Mouse (Mus musculus) midbrain, embryonic 14.5 days (tissue): ENCODE data around the gene Macc1. TPM values are rescaled to one million over a fixed set of nuclear protein-coding genes. Genes with fewer than 3 reads are reported as not detected.

Experiments
- ATAC-seq: fragments of 200-750 bp; cut with Nextera tagmentation; 2 replicates; pipeline ENCODE4 v1.8.0; 2017; ENCODE audit warnings: moderate number of reproducible peaks, moderate library complexity; ENCODE audit not compliant: low FRiP score, low TSS enrichment
- DNase-seq: peaks from one replicate; pipeline ENCODE4 v3.0.0-alpha.2; 2015
- H3K27ac ChIP-seq: fragments of 300-500 bp; sonication (generic); replicated peaks from 2 replicates; pipeline ENCODE4 v1.5.1; 2014; ENCODE audit warnings: mild to moderate bottlenecking, low read depth, low read length, moderate library complexity
- H3K27me3 ChIP-seq: fragments of 300-500 bp; sonication (generic); 2 replicates; pipeline ENCODE4 v1.6.1; 2014; ENCODE audit warnings: low read length, control low read depth, mixed read lengths; ENCODE audit not compliant: control insufficient read depth, insufficient read depth
- H3K36me3 ChIP-seq: fragments of 300-500 bp; sonication (generic); 2 replicates; pipeline ENCODE4 v1.6.1; 2014; ENCODE audit warnings: low read length, control low read depth; ENCODE audit not compliant: control insufficient read depth, insufficient read depth
- H3K4me1 ChIP-seq: fragments of 300-500 bp; sonication (generic); 2 replicates; pipeline ENCODE4 v1.6.1; 2014; ENCODE audit warnings: mild to moderate bottlenecking, antibody characterized with exemption, low read length, control low read depth; ENCODE audit not compliant: control insufficient read depth, insufficient read depth
- H3K4me2 ChIP-seq: fragments of 300-500 bp; sonication (generic); 2 replicates; pipeline ENCODE4 v1.6.1; 2014; ENCODE audit warnings: mild to moderate bottlenecking, low read length, moderate library complexity
- H3K4me3 ChIP-seq: fragments of 300-500 bp; sonication (generic); replicated peaks from 2 replicates; pipeline ENCODE4 v1.5.1; 2014; ENCODE audit warnings: low read depth, low read length
- H3K9ac ChIP-seq: fragments of 300-500 bp; sonication (generic); replicated peaks from 2 replicates; pipeline ENCODE4 v1.6.1; 2014; ENCODE audit warnings: mild to moderate bottlenecking, low read length, moderate library complexity
- H3K9me3 ChIP-seq: fragments of 300-500 bp; sonication (generic); 2 replicates; pipeline ENCODE4 v1.6.1; 2016; ENCODE audit warnings: low read length, control low read depth, mixed read lengths; ENCODE audit not compliant: control insufficient read depth
- WGBS: fragments of 180-500 bp; shearing (Covaris S2); extraction: QIAGEN DNeasy Blood & Tissue Kit; methylation state at CpG from one replicate; pipeline ENCODE4 v1.1.7; 2014; 5-methylcytosine and 5-hydroxymethylcytosine counted together
- polyA plus RNA-seq: library from polyadenylated mRNA; unstranded; fragments of >200 nt; fragmentation: Nextera tagmentation; extraction: Ambion mirVana; gene quantifications from 2 replicates; pipeline ENCODE4 v1.2.1, GENCODE M21; 2014

Gene Macc1
- polyA plus RNA-seq, 1 experiment from 2014 or later: not detected

GRCm38 (mm10) chr12:119426887-119427204, 112.8 kb downstream of the Macc1 start:
- H3K27ac ChIP-seq: no peak overlapping the region
- no peak overlapping the region for H3K4me3 ChIP-seq
- no peaks in the 10 kb centered on the region for H3K27me3 ChIP-seq
- ATAC-seq (peak; percentile 68; the same call in 1 of the 2 replicates), DNase-seq (peak; percentile 86)
- no peaks in the 10 kb centered on the region for H3K4me1 ChIP-seq
- no peaks in the 10 kb centered on the region for H3K36me3 ChIP-seq
- no peak overlapping the region for H3K9ac ChIP-seq
- no peak overlapping the region for H3K4me2 ChIP-seq
- no peaks in the 10 kb centered on the region for H3K9me3 ChIP-seq
- 58% methylated on average over 1 of the region's 1 CpGs for WGBS

- Histone ChIP-seq H3K9ac (no peak overlapping the region), H3K4me1 (no peaks in the 10 kb centered on the region), H3K36me3 (no peaks in the 10 kb centered on the region), H3K27me3 (no peaks in the 10 kb centered on the region), H3K4me2 (no peak overlapping the region), H3K4me3 (no peak overlapping the region), H3K9me3 (no peaks in the 10 kb centered on the region), H3K27ac (no peak overlapping the region)
- ATAC-seq (no peak), DNase-seq (no peak)
- WGBS: 81% methylated on average over 2 of the region's 2 CpGs
Measured at GRCm38 (mm10) chr12:119440720-119441119, 126.7 kb downstream of the Macc1 start.

DNA sequence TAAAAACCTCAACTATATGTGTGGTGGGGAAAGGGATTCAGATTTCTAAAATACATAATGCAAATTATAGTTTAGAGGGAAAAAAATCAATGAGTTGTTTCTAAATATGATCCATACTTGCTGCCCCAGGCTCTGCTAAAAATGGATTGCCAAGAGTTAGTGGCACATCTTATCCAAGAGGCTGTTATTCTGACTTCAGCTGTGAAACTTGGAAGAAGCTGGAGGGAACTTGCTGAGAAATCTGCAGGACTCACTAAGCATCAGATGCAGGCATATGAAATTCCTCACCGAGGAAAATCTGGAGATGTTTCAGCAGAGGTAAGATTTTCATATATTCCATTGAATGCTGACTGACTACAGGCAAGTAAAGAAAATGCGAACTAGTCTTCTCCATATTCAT, 136.0 kb downstream of the Macc1 start:
- H3K4me1 ChIP-seq: no peaks in the 10 kb centered on the region
- H3K27me3 ChIP-seq: no peaks in the 10 kb centered on the region
- no peak for ATAC-seq
- no peaks in the 10 kb centered on the region for H3K9me3 ChIP-seq
- H3K4me2 ChIP-seq: no peak overlapping the region
- no peak overlapping the region for H3K9ac ChIP-seq
- H3K4me3 ChIP-seq: no peak overlapping the region
- H3K36me3 ChIP-seq: no peaks in the 10 kb centered on the region
- no peak overlapping the region for H3K27ac ChIP-seq
- 87% methylated on average over 2 of the region's 2 CpGs for WGBS
- DNase-seq: no peak

DNA sequence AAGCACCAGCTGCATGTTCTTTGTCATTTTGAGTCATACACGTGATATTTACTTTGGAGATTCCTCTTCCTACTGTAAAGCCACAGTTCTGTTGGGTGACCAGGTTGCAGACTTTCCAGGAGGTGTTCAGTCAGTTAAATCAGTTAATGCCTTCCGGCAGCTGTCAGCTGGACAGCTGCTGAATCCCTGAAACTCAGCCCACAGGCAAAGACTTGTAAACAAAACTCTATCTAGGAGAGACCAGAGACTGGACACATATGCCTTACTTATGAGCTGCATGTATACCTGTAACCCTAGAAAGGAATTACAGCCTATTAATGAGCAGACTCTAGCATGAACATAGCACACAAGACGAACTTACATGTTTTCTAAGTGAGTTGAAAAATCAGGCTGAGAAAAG, 137.2 kb downstream of the Macc1 start:
- DNase-seq (no peak), ATAC-seq (no peak)
- Histone ChIP-seq H3K27ac (no peak overlapping the region), H3K9me3 (no peaks in the 10 kb centered on the region), H3K4me3 (no peak overlapping the region), H3K4me2 (no peak overlapping the region), H3K4me1 (no peaks in the 10 kb centered on the region), H3K9ac (no peak overlapping the region), H3K27me3 (no peaks in the 10 kb centered on the region), H3K36me3 (no peaks in the 10 kb centered on the region)
- WGBS: 78% methylated on average over 3 of the region's 3 CpGs

DNA sequence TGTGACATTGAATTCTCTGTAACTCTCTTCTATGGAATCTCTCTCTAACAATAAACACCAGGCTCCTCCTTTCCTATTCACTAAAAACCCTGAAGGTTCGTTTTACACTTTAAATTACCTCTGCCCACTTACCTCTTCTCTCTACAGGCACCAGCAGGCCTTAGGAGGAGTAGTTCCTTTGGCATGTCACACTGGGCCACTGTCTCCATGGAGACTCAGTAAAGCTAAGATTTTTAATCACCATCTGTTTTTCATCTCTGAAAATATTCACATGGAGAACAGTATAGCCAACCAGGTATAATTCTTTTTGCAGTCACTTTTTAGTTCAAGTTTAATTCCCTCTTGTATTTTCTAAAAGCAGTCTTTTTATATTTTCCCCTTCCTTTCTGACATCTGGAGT, 140.0 kb downstream of the Macc1 start:
- WGBS: 33% methylated on average over 1 of the region's 1 CpGs
- H3K9ac ChIP-seq: no peak overlapping the region
- ATAC-seq (no peak), DNase-seq (no peak)
- no peaks in the 10 kb centered on the region for H3K36me3 ChIP-seq
- no peak overlapping the region for H3K4me3 ChIP-seq
- no peak overlapping the region for H3K4me2 ChIP-seq
- H3K27me3 ChIP-seq: no peaks in the 10 kb centered on the region
- no peak overlapping the region for H3K27ac ChIP-seq
- no peaks in the 10 kb centered on the region for H3K9me3 ChIP-seq
- H3K4me1 ChIP-seq: no peaks in the 10 kb centered on the region

DNA sequence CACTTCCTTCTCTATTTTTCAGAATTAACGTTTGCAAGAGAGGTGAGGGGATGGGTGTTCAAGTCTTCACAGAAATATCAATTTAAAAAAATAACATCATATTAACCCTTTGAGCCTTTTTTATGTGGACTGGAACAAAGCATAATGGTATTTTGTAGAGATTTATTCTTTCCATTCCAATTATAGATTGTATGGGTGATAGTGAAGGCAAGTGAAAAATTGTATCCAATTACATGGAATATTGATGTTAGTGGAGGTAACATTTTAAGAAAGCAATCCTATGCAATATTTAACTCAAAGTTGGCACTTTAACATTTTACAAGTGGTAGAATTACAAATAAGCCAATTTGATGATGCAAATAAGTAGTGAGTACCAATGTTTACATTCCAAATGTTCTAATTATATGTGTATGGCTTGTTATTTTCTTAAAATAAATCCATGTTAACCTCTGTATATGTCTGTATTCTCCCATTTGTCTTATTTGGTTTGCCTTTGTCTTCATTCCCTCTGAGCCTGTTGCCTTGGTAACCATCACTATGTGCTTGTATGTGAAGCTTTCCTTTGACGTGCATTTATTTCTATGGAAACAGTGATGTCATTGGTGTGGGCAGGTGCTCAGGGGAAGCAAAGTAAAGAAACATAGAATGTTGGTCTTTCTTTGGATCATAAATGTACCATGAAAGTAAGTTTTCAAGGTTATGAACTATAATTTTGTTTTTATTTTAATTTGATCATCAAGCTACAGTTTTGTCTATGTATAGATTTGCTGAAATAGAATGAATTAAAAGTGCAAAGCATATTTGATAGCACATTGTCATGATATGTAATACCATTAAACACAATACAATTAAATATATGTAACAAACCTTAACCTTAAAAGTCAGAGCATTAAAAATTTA, 150.2 kb downstream of the Macc1 start:
- DNase-seq: peak; percentile 89
- no peaks in the 10 kb centered on the region for H3K9me3 ChIP-seq
- WGBS: 35% methylated on average over 2 of the region's 2 CpGs
- 0 out of 2 replicates have a peak, but pooled peaks cover 2% of the 10 kb centered on the region for H3K4me1 ChIP-seq
- no peak overlapping the region for H3K27ac ChIP-seq
- no peaks in the 10 kb centered on the region for H3K27me3 ChIP-seq
- no peaks in the 10 kb centered on the region for H3K36me3 ChIP-seq
- no peak overlapping the region for H3K4me2 ChIP-seq
- no peak overlapping the region for H3K4me3 ChIP-seq
- no peak overlapping the region for H3K9ac ChIP-seq
- ATAC-seq: peak; percentile 94

DNA sequence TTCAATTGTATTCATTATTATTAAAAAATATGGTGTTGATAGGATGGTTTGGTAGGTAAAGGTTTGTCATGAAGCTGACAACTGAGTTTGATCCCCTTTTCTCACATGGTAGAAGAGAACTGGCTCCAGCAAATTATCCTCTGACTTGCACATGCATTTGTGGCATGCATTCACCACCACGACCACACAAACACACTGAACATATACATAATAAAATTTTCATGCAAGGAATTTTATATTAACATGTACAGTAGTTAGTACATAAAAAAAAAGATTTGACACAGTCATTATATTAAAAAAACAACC, 150.8 kb downstream of the Macc1 start:
- ATAC-seq (peak; percentile 66; the same call in 1 of the 2 replicates), DNase-seq (no peak)
- Histone ChIP-seq H3K4me1 (0 out of 2 replicates have a peak, but pooled peaks cover 2% of the 10 kb centered on the region), H3K4me2 (no peak overlapping the region), H3K9ac (no peak overlapping the region), H3K27me3 (no peaks in the 10 kb centered on the region), H3K27ac (no peak overlapping the region), H3K9me3 (no peaks in the 10 kb centered on the region), H3K36me3 (no peaks in the 10 kb centered on the region), H3K4me3 (no peak overlapping the region)
- 58% methylated on average over 1 of the region's 1 CpGs for WGBS

DNA sequence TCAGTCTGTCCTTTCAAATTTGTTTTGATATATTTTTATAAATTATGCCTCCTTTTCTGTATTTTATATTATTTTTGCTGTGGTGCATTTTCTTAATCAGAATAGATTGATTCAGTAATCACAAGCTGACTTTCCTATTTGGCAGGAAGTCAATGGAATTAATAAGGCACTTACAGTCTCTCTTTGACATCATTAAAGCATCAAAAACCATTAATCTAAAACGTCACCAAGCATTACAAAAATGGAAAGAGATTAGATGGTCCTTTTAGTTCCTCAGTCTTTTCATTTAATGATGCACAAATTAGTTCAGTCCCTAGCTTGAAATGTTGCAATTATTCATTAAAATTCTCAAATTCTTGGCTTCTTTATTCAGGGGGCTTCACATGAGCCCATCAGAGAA, 153.6 kb downstream of the Macc1 start:
- Histone ChIP-seq H3K27ac (no peak overlapping the region), H3K4me3 (no peak overlapping the region), H3K36me3 (no peaks in the 10 kb centered on the region), H3K4me2 (no peak overlapping the region), H3K27me3 (no peaks in the 10 kb centered on the region), H3K9me3 (no peaks in the 10 kb centered on the region), H3K4me1 (0 out of 2 replicates have a peak, but pooled peaks cover 2% of the 10 kb centered on the region), H3K9ac (no peak overlapping the region)
- WGBS: 42% methylated on average over 1 of the region's 1 CpGs
- no peak for ATAC-seq
- peak; percentile 2 for DNase-seq

GRCm38 (mm10) chr12:119470260-119470659, 156.2 kb downstream of the Macc1 start:
- Histone ChIP-seq H3K4me2 (no peak overlapping the region), H3K9ac (no peak overlapping the region), H3K9me3 (no peaks in the 10 kb centered on the region), H3K4me1 (no peaks in the 10 kb centered on the region), H3K27me3 (no peaks in the 10 kb centered on the region), H3K36me3 (no peaks in the 10 kb centered on the region), H3K27ac (no peak overlapping the region), H3K4me3 (no peak overlapping the region)
- no peak; the same call in 1 of the 2 replicates for ATAC-seq
- peak; percentile 10 for DNase-seq
